ENCODE assay signal across 11 mouse cellular contexts in genomic region chr11:50646148-50646547, GRCm38 (mm10). TPM values are rescaled to one million over a fixed set of nuclear protein-coding genes. Genes with fewer than 3 reads are reported as not detected.
DNase-seq lines count a peak whose midpoint lies in the region.
"Had no signal": no experiment of that assay in that cellular context is flagged by ENCODE, and none has a peak within 500 bp of the region (broad histone marks: within the 10 kb centered on the region; RNA-seq: fewer than 3 reads in every experiment).

No protein-coding gene starts in this region.

- H3K9me3 ChIP-seq in heart, embryonic 10.5 days, result no peaks in the 10 kb centered on the region

- 76% methylated on average over 4 of the region's 4 CpGs for WGBS in heart, embryonic 10.5 days

- intact Hi-C loops in heart, postnatal 36 days (cut with DNase I), result no loop called here

- peak; percentile 74 to 84 for DNase-seq in heart, adult 18-20 months
- no peak for DNase-seq in heart, embryonic 10.5 days (ENCODE audit: low spot score)
- peak; percentile 49 for DNase-seq in ovary, adult 18-20 months (ENCODE audit: low spot score)
- no peak for DNase-seq in ovary, postnatal 14 days (ENCODE audit: low spot score)
- peak; percentile 63 to 64 for DNase-seq in heart, postnatal 36 days
- DNase-seq in testis, postnatal 10 days (ENCODE audit: low spot score), result peak; percentile 64
- DNase-seq in cerebellum, postnatal 25 days, result no peak
- no peak for DNase-seq in Muller cell, postnatal 12 days (ENCODE audit: inconsistent ontology term)
- DNase-seq: cerebellum, adult 9-11 months had no signal

- H3K4me3 ChIP-seq in heart, embryonic 10.5 days, result no peak overlapping the region
- H3K4me3 ChIP-seq: forebrain, embryonic 12.5 days had no signal

- H3K27me3 ChIP-seq in heart, embryonic 10.5 days (ENCODE audit: insufficient read depth, poor library complexity, severe bottlenecking), result no peaks in the 10 kb centered on the region
- H3K27me3 ChIP-seq: forebrain, embryonic 12.5 days had no signal

- no peaks in the 10 kb centered on the region for H3K4me1 ChIP-seq in heart, embryonic 10.5 days
- H3K4me1 ChIP-seq: forebrain, embryonic 12.5 days had no signal

- H3K36me3 ChIP-seq in heart, embryonic 10.5 days, result no peaks in the 10 kb centered on the region
- H3K36me3 ChIP-seq: forebrain, embryonic 12.5 days had no signal

- no peak overlapping the region for H3K27ac ChIP-seq in heart, embryonic 10.5 days
- H3K27ac ChIP-seq: forebrain, embryonic 12.5 days; liver, embryonic 14.5 days had no signal

RNA-seq across cellular contexts. Expression of gene Adamts2, which starts 44.3 kb away (rescaled TPM):
- 1 to 10 TPM; 7.3 to 8.2 TPM for total RNA-seq in heart, adult 18-20 months (2021)
- polyA plus RNA-seq in heart, embryonic 10.5 days (2016; fragmentation: Nextera tagmentation; extraction: Ambion mirVana), result 1.4 and 3.9 TPM in 2 replicates
- total RNA-seq in heart, postnatal 36 days (2021), result 10 to 100 TPM; 16.3 to 18.7 TPM

Comparison
In these comparisons a context has a peak if more than half of its experiments do, and no peak if none do; other contexts are left out.
1. DNase-seq: peak in heart, adult 18-20 months (2 of 2), ovary, adult 18-20 months (single experiment), heart, postnatal 36 days (2 of 2) and testis, postnatal 10 days (single experiment); none in heart, embryonic 10.5 days (single experiment), ovary, postnatal 14 days (single experiment), cerebellum, postnatal 25 days (0 of 2) and Muller cell, postnatal 12 days (single experiment).